Mouse (Mus musculus): ENCODE measurements around the gene Gcnt4. TPM values are rescaled to one million over a fixed set of nuclear protein-coding genes. Genes with fewer than 3 reads are reported as not detected.

The Gcnt4 gene
- polyA plus RNA-seq, 1 experiment: 8.8 TPM

DNA sequence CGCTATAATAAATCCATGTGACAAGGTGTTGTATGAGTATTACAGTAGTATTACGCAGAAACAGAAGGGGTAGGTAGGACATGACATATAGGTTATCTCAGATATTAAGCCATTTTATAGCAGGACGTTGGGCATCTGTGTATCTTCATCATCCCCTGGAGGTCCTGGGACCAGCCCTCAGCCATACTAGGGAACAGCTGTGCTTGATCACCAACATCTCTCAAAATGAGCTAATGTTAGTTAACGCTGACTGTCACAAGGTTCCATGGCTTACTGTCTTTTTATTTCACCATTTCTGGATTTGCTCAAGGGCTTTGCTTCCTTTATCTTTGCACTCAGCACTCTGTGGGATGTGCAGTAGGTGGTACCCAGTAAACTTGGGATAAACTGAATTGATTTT is 21.3 kb downstream of the Gcnt4 start:
- no peak for DNase-seq (ENCODE audit: extremely low spot score in 1 of 2, low spot score in 1 of 2)

DNA sequence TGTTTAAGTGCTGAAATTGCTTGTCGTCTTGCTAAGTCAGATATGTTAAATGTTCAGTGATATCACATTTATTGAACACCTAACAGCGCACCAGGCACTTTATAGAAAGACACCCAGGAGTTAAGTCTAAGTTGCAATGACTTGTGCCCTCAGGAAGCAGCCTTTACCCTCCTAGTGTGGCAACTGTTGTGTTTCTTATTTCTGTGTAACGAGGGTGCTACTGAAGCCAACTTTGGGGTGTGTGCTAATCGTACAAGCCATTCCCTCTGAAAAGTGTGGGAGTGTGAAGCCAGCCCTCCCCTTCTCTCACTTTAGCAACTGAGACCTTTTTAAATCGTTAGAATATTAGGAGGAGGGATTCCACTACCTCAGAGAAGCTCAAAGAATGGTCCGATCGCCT is 23.2 kb downstream of the Gcnt4 start:
- no peak for DNase-seq (ENCODE audit: extremely low spot score in 1 of 2, low spot score in 1 of 2)

DNA sequence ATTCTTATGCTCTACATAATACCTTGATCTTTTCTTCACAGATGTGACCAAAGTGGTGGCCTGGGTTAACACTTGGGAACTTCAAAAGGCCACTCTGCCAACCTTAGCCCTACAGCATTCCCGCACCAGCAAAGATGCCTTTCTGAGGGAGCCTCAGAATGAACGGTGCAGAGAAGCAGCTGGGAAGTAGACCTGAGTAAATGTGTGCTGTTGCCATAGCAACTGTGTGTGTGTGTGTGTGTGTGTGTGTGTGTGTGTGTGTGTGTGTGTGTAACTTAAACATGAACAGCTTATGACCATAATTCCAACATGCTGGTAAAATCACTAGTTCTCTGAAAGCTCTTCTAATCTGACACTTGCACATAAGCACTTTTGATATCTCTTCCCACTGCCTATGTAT is 27.4 kb downstream of the Gcnt4 start:
- DNase-seq (ENCODE audit: extremely low spot score in 1 of 2, low spot score in 1 of 2): peak in 1 of 2 experiments; percentile 31

DNA sequence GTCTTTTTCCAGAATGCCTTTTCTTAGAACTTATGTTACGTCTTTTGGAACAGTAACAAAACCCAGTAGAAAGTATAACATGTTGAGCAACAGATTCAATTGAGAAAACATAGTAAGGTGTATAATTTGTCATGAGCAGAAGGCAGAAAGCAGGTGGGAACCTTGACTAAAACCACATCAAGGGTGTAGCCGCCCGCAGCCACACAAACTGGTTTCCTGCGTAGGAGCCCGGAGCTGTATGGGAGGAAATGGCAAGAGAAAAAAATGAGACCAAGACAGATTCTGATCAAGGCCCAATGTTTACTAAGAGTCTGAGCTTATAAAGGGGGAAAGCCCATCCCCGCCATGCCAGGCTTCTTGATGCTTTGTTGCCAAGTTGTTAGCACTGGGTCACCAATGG is 32.0 kb downstream of the Gcnt4 start:
- no peak for DNase-seq (ENCODE audit: extremely low spot score in 1 of 2, low spot score in 1 of 2)

DNA sequence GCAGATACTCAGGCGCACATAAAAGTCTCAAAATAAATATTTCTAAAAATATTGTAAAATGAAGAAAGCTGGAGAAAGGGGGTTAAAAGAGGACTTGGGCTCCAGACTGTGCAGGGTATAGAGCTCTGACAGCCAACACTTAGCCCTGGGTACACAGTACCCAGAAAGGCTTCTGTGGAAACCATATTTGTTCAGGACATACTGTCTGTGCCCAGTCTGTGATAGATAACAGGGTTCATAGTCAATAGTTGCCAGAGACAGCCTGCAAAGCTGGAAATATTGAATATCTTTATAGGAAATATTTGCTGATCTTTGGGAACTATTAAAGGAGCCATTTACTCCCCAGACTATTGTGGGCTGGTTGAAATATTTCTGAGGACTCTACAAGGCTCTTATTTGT is 35.5 kb downstream of the Gcnt4 start:
- no peak for DNase-seq (ENCODE audit: extremely low spot score in 1 of 2, low spot score in 1 of 2)

DNA sequence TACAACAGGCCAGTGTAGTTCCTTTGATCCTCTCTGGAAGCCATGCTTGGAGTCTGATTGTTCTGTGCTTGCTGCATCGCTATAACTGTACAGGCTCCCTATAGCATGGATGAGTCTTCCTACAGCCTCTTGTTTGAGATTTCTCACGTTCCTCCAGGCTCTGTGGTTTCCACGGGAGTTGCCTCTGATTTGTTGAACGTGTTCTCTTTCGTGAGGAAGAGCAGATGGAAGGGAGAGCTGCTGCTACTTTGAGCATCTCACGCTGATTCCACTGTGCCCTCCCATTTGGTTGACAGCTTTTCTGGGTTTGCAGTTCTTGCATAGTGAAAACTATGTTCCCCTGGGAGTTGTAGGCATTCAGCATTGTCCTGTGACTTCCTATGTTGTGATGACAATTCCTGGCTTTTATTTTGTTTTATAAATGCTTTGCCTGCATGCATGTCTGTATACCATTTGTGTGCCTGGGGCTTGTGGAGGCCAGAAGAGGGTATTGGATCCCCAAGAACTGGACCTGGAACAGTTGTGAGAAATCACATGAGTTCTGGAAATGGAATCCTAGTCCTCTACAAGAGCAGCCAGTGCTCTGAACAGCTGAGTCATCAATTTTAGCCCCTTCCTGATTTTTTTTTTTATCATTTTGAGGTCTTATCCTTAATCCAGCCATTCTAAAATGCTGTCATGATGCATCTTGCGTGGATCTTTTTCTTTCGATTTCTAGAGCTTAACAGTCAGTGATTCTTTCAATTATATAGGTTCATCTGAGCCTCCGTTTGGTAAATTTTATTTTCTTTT is 37.1 kb downstream of the Gcnt4 start:
- peak; percentile 44 to 58 for DNase-seq (ENCODE audit: extremely low spot score in 1 of 2, low spot score in 1 of 2)

DNA sequence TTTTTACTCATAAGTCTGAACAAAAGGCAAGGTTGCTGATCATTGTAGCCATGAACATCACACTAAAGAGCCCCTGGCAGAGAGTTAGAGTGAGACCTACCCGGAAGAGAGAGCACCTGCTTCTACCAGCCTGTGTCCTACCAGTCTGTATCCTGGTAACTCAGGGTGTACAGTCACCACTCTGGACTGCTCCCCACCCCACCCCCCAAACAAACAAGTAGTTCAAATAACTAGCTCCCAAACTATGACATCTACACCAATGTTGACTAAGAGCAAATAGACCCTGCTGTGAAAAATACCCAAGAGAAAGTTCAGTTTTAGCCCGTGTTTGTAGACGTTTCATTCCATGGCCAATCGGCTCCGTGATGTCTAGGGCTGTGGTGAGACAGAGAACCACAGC is 38.3 kb downstream of the Gcnt4 start:
- no peak for DNase-seq (ENCODE audit: extremely low spot score in 1 of 2, low spot score in 1 of 2)

DNA sequence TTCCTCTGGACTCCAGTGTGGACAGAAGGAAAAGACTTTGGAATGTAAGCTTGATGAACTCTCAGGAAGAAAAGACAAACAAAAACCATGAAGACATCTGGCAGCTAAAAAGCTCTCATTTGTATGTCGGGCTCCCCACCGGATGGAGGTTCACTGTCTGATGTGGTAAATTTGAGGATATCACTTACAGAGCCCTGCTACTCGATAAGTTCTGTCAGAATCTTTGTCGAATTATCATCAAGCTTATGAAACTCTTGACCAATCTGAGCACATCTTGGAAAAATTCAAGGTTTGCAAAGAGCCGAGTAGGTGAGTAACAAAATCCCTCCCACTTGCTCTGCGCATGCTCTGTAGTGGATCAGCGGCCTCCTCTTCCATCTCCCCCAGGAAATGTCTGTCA is 40.5 kb downstream of the Gcnt4 start:
- no peak for DNase-seq (ENCODE audit: extremely low spot score in 1 of 2, low spot score in 1 of 2)

DNA sequence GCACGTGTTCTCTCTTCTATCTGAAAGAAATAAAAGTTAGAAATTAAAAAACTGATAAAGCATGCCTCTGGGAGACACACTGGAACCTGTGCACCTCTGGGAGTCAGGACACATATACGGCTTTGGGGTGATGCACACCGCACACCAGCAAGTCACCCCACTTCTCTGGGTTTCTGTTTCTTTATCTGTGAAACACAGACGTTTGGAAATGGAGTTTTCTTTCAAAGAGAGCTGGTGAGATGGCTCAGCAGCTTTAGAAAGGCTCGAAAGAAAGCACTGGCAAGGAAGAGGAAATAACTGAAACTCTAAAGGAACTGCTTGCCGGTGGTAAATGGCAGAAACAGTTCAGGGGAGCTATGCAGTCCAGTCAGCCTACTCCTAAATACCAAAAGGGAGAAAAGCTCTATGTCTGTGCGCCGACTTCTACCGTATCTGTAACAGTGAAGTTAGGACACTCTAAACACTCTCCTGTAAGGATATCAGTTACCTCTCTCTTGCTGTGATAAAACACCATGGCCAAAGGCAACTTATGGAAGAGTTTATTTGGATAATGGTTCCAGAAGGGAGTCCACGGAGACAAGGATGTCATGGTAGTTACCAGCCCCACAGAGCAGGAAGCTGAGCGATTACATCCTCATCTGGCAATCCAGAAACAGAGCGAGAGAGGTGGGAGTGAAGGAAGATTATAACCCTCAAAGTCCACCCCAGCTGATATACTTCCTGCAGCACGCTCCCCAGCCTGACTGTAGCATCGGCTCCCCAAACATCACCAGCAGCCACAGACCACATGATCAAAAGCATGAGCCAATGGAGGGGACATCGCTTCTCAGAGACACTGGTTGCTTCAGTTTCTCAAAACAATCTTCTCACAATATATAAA is 42.0 kb downstream of the Gcnt4 start:
- DNase-seq (ENCODE audit: extremely low spot score in 1 of 2, low spot score in 1 of 2): no peak

DNA sequence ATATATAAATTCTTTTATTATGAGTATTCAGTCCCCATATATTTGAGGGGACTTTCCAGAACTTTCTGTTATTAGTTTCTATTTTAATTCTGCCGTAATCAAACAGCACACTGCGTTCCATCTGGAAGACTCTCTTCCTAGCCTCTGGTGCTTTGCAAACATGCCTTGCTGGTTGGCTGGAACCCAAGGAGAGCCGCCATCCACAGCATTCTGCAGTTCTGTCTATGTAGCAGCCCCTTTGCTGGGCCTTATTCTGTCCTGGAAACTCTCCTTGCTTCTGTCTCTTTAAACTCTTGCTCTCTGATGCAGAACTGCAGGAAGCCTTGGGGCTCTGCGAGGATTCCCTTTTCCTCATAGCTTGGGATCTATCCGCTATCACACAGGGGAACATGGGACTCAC is 42.6 kb downstream of the Gcnt4 start:
- no peak for DNase-seq (ENCODE audit: extremely low spot score in 1 of 2, low spot score in 1 of 2)

DNA sequence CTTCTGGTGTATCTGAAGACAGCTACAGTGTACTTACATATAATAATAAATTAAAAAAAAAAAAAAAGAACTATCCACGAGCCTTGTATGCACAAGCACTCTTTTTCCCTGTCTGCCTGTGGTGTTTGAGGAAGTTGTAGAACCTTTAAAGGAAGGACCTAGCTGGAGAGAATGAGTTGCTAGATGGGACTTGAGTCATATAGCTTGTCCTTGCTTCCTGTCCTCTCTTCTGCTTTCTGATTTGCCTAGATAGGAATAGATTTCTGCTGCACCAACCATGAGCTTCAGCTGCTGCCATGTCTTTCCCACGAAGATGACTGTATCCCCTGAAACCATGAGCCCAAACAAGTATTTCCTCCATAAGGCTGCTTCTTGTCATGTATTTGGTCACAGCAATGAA is 43.3 kb downstream of the Gcnt4 start:
- DNase-seq (ENCODE audit: extremely low spot score in 1 of 2, low spot score in 1 of 2): no peak

DNA sequence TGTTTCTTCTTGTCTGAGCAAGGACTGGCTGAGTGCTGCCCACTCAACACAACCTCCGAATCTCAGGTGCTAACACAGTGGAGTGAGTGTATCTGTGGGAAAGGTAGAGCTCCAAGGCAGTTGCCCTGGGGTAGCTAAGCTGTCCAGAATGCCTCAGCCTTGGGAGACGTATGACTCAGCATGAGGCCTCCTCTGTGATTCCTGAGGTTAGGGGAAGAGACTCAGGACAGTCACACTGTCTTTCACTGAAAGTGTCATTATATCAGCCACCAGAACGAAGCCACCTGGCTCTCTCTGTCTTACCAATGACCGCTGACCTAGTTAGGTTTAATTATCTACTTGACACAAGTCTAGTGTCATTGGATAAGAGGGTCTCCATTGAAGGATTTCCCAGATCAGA is 46.6 kb downstream of the Gcnt4 start:
- no peak for DNase-seq (ENCODE audit: extremely low spot score in 1 of 2, low spot score in 1 of 2)

DNA sequence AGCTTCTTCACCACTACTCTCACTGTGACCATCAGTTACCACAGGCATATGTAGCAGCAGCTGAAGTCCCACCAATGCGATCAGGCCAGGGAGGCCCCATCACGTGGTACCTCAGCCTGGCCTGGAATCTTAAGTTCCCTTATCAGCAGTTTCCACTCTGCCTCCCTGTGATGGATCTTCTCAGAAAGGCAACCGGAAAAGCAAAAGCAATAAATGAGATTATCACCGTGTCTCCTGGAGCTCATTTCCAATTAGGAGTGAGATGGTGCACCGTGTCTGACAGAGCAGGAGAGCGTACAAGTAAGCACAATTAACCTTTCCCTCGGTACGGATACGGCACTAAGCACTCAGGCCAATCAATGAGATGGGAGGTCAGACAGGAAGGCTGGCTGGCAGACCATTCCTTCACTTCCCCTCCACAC is 47.4 kb downstream of the Gcnt4 start:
- no peak for DNase-seq (ENCODE audit: extremely low spot score in 1 of 2, low spot score in 1 of 2)

DNA sequence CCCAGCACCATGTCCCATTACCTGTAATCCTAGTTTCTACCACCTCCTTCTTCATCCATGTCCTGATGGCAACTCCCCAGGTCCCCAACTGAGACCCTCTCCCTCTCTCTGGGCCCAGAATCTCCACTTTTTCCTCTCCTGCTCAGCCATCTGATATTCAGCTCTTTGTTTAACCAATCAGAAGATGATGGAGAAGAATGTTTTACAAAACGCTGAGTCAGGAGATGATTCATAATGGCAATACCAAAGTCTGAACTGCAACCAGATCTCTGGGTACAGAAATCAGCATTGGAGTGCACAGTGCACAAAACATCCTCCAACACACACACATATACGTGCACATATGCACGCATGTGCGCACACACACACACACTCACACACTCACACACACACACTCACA is 48.8 kb downstream of the Gcnt4 start:
- DNase-seq (ENCODE audit: extremely low spot score in 1 of 2, low spot score in 1 of 2): no peak

DNA sequence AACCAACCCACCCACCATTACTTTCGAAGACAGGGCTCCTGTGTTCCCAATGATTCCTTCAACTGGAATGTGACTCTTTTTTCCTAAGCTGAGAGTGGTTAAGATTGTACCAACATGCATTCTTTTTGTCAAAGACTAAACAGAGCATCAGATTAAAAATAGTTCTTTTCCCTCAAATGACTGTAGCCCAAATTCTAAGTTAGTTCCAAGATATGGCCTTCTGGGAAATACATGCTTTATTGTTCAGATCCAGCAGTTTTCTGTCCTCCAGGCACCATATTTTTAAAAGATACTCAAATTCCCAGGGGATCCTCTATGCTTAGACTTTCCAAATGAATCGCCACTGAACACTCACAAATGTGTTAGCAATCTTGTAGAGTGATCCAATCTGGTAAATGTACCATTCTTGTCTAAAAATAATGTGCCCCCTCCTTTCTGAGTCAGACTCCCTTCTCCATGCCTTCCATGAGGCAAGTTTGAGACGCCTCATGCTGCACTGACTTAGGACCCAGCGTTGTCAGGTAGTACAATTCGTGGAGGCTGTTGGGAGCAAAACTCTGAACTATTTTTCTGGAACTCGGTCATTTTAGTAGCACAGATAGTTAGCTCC is 52.6 kb downstream of the Gcnt4 start:
- peak; percentile 4 to 25 for DNase-seq (ENCODE audit: extremely low spot score in 1 of 2, low spot score in 1 of 2)

DNA sequence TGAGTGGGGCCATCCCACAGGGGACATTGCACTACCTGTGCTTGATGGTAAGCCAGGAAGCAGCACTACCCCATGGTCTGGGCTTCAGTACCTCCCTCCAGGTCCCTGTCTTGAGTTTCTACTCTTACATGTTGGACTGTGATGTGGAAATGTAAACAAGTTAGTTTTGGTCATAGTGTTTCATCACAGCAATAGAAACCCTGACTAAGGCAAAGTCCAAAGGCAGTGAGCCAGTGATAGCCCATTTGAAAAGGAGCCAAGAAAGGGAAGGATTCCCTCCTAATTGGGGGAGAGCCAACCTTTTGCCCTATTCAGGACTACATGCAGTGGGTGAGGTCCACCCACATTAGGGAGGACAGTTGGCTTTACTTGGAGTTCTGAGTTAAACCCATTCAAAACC is 56.1 kb downstream of the Gcnt4 start:
- DNase-seq (ENCODE audit: extremely low spot score in 1 of 2, low spot score in 1 of 2): no peak

DNA sequence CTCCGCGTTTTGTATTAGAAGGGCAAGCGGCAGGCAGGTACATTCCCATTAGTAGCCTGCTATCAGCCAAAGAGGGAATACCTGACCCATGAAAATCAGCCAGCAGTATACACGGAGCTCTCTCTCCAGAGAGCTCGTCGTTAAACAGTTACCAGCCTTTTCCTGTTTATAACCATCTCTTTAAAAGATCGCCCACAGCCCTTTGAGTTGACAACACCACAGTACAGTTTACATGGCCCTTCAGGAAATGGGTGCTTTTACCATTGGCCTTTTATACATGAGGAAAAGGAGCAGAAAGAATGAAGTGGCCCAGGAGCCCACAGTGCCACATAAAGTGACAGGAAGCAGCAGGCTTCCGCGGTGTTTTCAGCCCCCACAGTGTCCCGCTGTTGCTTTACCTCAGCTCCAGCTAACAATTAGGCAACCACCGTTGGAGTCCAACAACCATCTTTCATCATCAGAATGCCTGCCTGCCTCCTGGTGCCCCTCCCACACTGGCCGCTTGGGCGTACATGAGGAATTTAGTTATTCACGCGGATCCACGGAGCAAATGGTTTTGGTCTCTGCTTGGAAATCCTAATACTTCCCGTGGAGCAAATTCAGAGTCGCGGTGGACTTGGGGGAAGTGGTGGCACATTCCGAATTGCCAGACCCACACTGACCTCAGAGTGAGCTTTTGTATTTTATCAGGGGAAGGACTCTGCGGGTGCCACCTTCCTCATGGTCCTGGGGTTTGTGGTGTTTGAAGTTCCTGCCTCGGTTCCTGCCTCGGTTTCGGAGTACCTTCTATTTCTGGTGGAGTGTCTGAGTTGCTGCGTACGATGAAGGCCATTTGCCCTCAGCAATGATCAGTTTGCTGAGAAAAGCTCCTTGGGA is 59.0 kb downstream of the Gcnt4 start:
- DNase-seq (ENCODE audit: extremely low spot score in 1 of 2, low spot score in 1 of 2): no peak

DNA sequence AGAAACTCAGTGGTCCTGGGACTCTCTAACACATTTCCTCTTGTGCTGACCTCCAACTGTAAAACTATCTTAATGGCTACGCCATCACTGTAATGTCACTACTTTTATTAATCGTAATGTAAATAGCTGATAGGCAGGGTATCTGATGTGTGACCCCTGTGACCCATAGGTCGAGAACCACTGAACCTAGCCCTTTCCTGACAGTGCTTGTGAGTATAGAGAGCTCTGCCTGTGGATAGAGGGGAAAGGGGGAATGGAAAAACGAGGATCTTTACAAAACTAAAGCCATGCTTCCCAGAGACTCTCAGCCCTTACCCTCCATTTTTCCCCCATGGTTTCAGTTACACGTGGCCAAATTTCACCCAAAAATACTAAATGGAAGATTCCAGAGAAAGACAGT is 60.2 kb downstream of the Gcnt4 start:
- DNase-seq (ENCODE audit: extremely low spot score in 1 of 2, low spot score in 1 of 2): no peak

DNA sequence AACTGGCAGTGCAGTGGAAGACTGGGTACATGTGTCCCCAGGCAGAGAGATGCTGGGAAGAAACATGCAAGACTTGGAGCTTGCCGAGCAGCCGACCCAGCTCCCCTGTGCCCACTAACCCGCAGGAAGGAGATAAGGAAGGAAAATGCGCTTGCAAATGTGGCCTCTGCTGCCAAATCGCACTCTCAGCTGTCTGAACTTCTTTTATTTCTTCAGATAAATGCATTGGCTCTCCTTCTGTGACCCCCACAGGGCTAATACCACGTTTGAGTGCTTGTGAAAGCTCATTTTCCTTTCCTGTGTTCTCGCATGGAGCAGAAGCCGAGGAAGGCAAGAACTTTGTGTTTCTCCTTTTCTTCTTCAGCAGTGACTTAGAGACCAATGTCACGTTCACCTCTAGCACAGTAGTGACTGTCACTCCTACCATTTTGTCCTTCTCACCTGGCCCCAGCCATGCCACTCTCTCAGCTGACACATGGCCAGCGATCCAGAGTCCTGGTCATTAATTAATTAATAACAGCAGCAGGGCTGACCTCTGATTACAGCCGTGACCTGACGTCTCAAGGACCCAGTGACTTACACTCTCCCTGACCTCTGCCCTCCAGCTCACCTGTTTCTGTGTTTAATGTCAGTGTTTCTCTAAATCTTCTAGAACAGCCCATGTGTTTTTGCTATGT is 61.2 kb downstream of the Gcnt4 start:
- no peak for DNase-seq (ENCODE audit: extremely low spot score in 1 of 2, low spot score in 1 of 2)

DNA sequence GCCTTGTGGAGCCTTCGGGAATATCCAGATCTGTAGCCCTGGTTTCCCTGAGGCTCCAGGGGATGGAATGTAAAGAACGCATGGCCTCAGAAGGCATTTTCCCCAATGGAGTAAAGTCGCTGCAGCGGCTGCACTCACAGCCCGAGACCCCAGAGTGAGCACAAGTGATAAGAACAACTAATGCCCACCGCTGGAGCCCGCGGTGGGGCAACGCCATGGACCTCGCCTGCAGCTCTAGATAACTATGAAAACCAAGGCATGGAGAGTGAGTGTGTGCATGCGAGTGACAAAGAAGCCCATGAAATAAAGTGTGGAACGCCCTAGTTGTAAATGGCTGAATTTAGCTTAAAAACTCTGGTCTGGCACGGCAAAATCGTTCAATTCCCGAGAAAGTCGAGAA is 64.6 kb downstream of the Gcnt4 start:
- DNase-seq (ENCODE audit: extremely low spot score in 1 of 2, low spot score in 1 of 2): no peak

Measured in frontal cortex, adult 2 months (tissue).